Mouse (Mus musculus) regulatory T cell (primary cell): ENCODE data around the gene Mageb18.
"Not testable (repeated sequence)": the region's sequence is repeated elsewhere in the genome, so short reads cannot be mapped to it uniquely, and the experiment has no call there.

Experiments used
- in situ Hi-C: fragments of 300-600 bp; cut with MboI, MseI; formaldehyde crosslinking; loops from one replicate; pipeline ENCODE4 v1.15.1; 2025; ENCODE audit warnings: high pct_unique_total_duplicates

The Mageb18 gene

GRCm38 (mm10) chrX:92599472-92599871, at the start of gene Mageb18:
Gene Mageb18 (minus strand): TSS chrX:92599572.
- in situ Hi-C loops: no loop called here

- in situ Hi-C loops: no loop called here
These were observed 13.4 kb upstream of the Mageb18 start for GRCm38 (mm10) chrX:92612788-92613187.

- in situ Hi-C loops: no loop called here
These were observed 11.1 kb upstream of the Mageb18 start for GRCm38 (mm10) chrX:92610466-92610865.

- in situ Hi-C loops: no loop called here
These were observed 2.0 kb downstream of the Mageb18 start for GRCm38 (mm10) chrX:92597324-92597723.

- in situ Hi-C loops: no loop called here
These were observed 71.5 kb downstream of the Mageb18 start for GRCm38 (mm10) chrX:92527826-92528225.

GRCm38 (mm10) chrX:92498254-92498653, 101.1 kb downstream of the Mageb18 start:
- in situ Hi-C loops: no loop called here

- in situ Hi-C loops: not testable (repeated sequence)
These were observed 109.7 kb downstream of the Mageb18 start, which contains the start of gene Gm5941 for GRCm38 (mm10) chrX:92489649-92490048. Gene Gm5941 (plus strand): TSS chrX:92489949.

- in situ Hi-C loops: no loop called here
These were observed 134.6 kb downstream of the Mageb18 start for GRCm38 (mm10) chrX:92464773-92465172.

- in situ Hi-C loops: no loop called here
These were observed 138.9 kb downstream of the Mageb18 start for GRCm38 (mm10) chrX:92460496-92460895.

- in situ Hi-C loops: no loop called here
These were observed 212.0 kb downstream of the Mageb18 start for GRCm38 (mm10) chrX:92387384-92387783.

- in situ Hi-C loops: no loop called here
These were observed 256.4 kb downstream of the Mageb18 start for GRCm38 (mm10) chrX:92342924-92343323.

- in situ Hi-C loops: no loop called here
These were observed 258.5 kb downstream of the Mageb18 start for GRCm38 (mm10) chrX:92340906-92341305.

GRCm38 (mm10) chrX:92339551-92339950, 259.8 kb downstream of the Mageb18 start:
- in situ Hi-C loops: no loop called here

- in situ Hi-C loops: no loop called here
These were observed 265.9 kb downstream of the Mageb18 start for GRCm38 (mm10) chrX:92333459-92333858.

- in situ Hi-C loops: no loop called here
These were observed 275.8 kb downstream of the Mageb18 start for GRCm38 (mm10) chrX:92323599-92323998.

GRCm38 (mm10) chrX:92280619-92281018, 318.8 kb downstream of the Mageb18 start:
- in situ Hi-C loops: no loop called here
